Mouse (Mus musculus) heart, adult 2 months (tissue): Measurements from ENCODE around the gene Tmem221.

Experiments
- CTCF ChIP-seq: fragments of 200-600 bp; IDR thresholded peaks from 2 replicates; pipeline ENCODE4 v1.8.1; 2022; ENCODE audit warnings: antibody characterized with exemption, mild to moderate bottlenecking, moderate library complexity
- POLR2A ChIP-seq: fragments of 200-500 bp; IDR thresholded peaks from 2 replicates; pipeline ENCODE4 v1.6.1; 2011; ENCODE audit warnings: mild to moderate bottlenecking, low read depth, low read length, control low read depth; ENCODE audit not compliant: insufficient read depth

GRCm38 (mm10) chr8:71566501-71566900 is 7.8 kb upstream of the Tmem221 start, which contains the start of gene Nxnl1:
- TF ChIP-seq CTCF (no peak), POLR2A (no peak)
